Mouse (Mus musculus) liver, embryonic 14 days (tissue): ENCODE results near the gene Tas2r114. TPM values are rescaled to one million over a fixed set of nuclear protein-coding genes. Genes with fewer than 3 reads are reported as not detected.

Source experiments
- polyA plus RNA-seq: library from polyadenylated mRNA; depleted of rRNA; stranded (reverse); fragments of >200 nt; gene quantifications from 2 replicates; pipeline ENCODE4 v1.2.3, GENCODE M21; 2012; rRNA removed

Tas2r114 gene
- not detected in 2 replicates for polyA plus RNA-seq

DNA sequence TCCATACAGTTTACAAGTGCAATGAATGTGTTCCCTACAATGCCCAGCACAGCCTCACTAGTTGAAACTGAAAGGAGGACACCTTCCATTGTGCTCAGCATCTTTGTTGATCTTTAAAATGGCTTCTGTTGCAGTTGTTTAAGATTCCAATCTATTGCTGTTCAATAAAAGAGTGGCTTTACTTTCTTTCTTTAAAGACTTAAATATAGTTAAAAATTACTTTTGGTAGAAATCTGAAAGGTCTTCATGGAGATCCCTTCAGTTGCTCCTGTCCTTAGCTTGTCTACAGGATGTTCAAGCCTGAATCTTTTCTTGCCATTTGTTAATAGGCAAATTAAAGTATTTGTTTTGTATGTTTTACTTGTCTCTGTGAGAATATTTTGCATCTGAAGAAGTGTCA lies at the start of gene Tas2r114:
TSS of gene Tas2r114 (minus strand) at position 101 of the 400 bp plus-strand sequence.

DNA sequence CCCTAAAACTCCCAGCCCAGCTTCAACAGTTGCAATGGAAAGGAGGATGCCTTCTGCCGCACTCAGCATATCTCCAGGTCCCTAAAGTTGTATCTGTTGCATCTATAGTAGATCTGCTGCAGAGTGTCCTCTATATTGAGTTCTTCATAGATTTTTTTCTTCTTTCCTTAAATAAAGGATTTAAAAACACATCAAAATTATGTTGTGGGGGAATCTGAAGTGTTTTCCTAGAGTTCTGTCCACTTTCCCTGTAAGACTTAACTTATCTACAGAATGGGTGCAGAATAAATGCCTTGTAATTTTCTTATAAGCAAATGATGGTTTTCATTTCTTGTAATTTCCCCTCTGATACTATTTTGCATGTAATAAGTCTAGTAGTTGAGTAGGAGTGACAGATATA lies 2.5 kb downstream of the Tas2r114 start, which contains the start of gene Tas2r105:
TSS of gene Tas2r105 (minus strand) at position 101 of the 400 bp plus-strand sequence.

DNA sequence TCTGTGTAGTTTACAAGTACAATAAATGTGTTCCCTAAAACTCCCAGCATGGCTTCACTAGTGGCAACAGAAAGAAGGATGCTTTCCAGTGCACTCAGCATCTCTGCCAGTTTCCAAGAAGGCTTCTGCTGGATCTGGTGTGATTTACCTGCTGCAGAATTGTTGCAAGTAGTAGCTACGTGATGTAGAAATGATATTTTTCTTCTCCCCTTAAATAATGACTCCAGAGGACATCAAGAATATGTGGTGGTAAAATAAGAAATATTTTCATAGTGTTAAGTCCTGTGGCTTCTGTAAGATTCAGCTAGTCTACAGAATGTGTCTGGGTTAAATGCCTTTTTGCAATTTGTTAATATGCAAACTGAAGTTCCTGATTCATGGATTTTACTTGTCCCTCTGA lies 4.2 kb downstream of the Tas2r114 start, which contains the start of gene Tas2r104:
TSS of gene Tas2r104 (minus strand) at position 101 of the 400 bp plus-strand sequence.

GRCm38 (mm10) chr6:131678786-131679185 lies 11.1 kb downstream of the Tas2r114 start, which contains the start of gene Tas2r106:
Gene Tas2r106 (minus strand): TSS chr6:131678886.

GRCm38 (mm10) chr6:131660049-131660448 lies 29.8 kb downstream of the Tas2r114 start, which contains the start of gene Tas2r107:
Gene Tas2r107 (minus strand): TSS chr6:131660149.

Other genes starting within 250 kb of the Tas2r114 start
- gene 5430401F13Rik, start 203.7 kb downstream of the Tas2r114 start, polyA plus RNA-seq, result not detected in 2 replicates
- not detected in 2 replicates for gene Gm6619, start 203.7 kb downstream of the Tas2r114 start, polyA plus RNA-seq
- gene Tas2r130, start 59.2 kb downstream of the Tas2r114 start, polyA plus RNA-seq, result not detected in 2 replicates
- gene Tas2r107, start 29.9 kb downstream of the Tas2r114 start, polyA plus RNA-seq, result not detected in 2 replicates
- not detected in 2 replicates for gene Tas2r106, start 11.2 kb downstream of the Tas2r114 start, polyA plus RNA-seq
- not detected in 2 replicates for gene Tas2r104, start 4.3 kb downstream of the Tas2r114 start, polyA plus RNA-seq
- not detected in 2 replicates for gene Tas2r105, start 2.6 kb downstream of the Tas2r114 start, polyA plus RNA-seq